Mouse (Mus musculus) hindbrain, embryonic 16.5 days (tissue): ENCODE measurements around the gene Cacna2d3. TPM values are rescaled to one million over a fixed set of nuclear protein-coding genes. Genes with fewer than 3 reads are reported as not detected.

Experiments
- ATAC-seq: fragments of 200-750 bp; cut with Nextera tagmentation; 2 replicates; pipeline ENCODE4 v1.8.0; 2017; ENCODE audit warnings: moderate TSS enrichment, moderate library complexity
- H3K27ac ChIP-seq: fragments of 300-500 bp; sonication (generic); 2 replicates; pipeline ENCODE4 v1.5.1; 2014; ENCODE audit warnings: low read depth, mild to moderate bottlenecking, control low read depth, low read length, moderate library complexity
- H3K27me3 ChIP-seq: fragments of 300-500 bp; sonication (generic); replicated peaks from 2 replicates; pipeline ENCODE4 v1.6.1; 2014; ENCODE audit warnings: low read length; ENCODE audit not compliant: control insufficient read depth, insufficient read depth
- H3K36me3 ChIP-seq: fragments of 300-500 bp; sonication (generic); 2 replicates; pipeline ENCODE4 v1.6.1; 2014; ENCODE audit warnings: mild to moderate bottlenecking, low read length, moderate library complexity, mixed read lengths; ENCODE audit not compliant: control insufficient read depth, insufficient read depth
- H3K4me1 ChIP-seq: fragments of 300-500 bp; sonication (generic); 2 replicates; pipeline ENCODE4 v1.6.1; 2014; ENCODE audit warnings: low read depth, low read length; ENCODE audit not compliant: control insufficient read depth, insufficient read depth
- H3K4me2 ChIP-seq: fragments of 300-500 bp; sonication (generic); 2 replicates; pipeline ENCODE4 v1.6.1; 2014; ENCODE audit warnings: mild to moderate bottlenecking, low read length, control low read depth, moderate library complexity
- H3K4me3 ChIP-seq: fragments of 300-500 bp; sonication (generic); 2 replicates; pipeline ENCODE4 v1.5.1; 2014; ENCODE audit warnings: mild to moderate bottlenecking, low read length, control low read depth, moderate library complexity
- H3K9ac ChIP-seq: fragments of 300-500 bp; sonication (generic); 2 replicates; pipeline ENCODE4 v1.6.1; 2014; ENCODE audit warnings: low read depth, mild to moderate bottlenecking, control low read depth, low read length, moderate library complexity
- H3K9me3 ChIP-seq: fragments of 300-500 bp; sonication (generic); 2 replicates; pipeline ENCODE4 v1.6.1; 2014; ENCODE audit warnings: mild to moderate bottlenecking, low read length, moderate library complexity; ENCODE audit not compliant: control insufficient read depth
- WGBS: fragments of 180-500 bp; shearing (Covaris S2); extraction: QIAGEN DNeasy Blood & Tissue Kit; methylation state at CpG from one replicate; pipeline ENCODE4 v1.1.7; 2014; 5-methylcytosine and 5-hydroxymethylcytosine counted together
- polyA plus RNA-seq: library from polyadenylated mRNA; unstranded; fragments of >200 nt; fragmentation: Nextera tagmentation; extraction: Ambion mirVana; gene quantifications from 2 replicates; pipeline ENCODE4 v1.2.1, GENCODE M21; 2015

Cacna2d3 gene
- polyA plus RNA-seq, 1 experiment from 2014 or later: 32.8 TPM

DNA sequence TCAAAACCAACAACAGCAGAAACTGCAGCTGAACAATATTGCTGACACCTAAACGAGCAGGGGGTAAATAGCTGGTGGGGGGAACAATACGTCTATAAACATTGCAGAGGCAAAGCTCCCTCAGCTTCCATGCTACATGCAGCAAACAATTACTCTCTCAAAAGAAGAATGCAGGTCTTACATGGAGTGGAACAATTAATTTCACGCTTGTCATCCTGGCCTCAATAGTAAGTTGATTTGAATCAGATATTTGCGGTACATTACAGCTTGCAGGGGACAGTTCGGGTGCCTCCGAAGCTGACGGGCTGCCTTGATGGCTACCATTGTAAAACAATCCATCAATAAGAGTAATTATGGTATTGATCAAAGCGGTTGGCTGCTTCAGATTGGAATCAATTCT, 122.2 kb downstream of the Cacna2d3 start:
- no peak for ATAC-seq
- WGBS: 23% methylated on average over 8 of the region's 8 CpGs
- Histone ChIP-seq H3K4me1 (no peaks in the 10 kb centered on the region), H3K9ac (no peak overlapping the region), H3K36me3 (no peaks in the 10 kb centered on the region), H3K9me3 (no peaks in the 10 kb centered on the region), H3K27me3 (no peaks in the 10 kb centered on the region), H3K4me3 (no peak overlapping the region), H3K27ac (no peak overlapping the region), H3K4me2 (no peak overlapping the region)

DNA sequence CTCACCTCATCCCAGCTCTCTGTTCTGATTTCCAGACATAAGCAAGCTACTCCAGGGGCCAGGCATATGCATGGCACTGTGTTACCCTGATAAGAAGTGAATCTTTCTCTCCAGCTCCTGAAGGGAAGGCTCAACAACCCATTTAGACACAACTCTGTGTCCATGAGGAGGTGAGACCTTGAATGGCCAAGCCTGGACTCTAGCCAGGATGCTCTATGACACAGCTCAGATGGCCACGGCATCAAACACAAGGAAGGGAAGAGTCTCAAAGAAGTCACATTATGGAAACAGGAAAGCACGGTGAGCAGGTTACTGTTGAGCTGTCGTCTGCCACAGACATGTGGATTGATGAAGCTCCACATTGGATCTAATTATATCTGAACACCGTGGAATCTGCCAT, 128.8 kb downstream of the Cacna2d3 start:
- Histone ChIP-seq H3K9ac (no peak overlapping the region), H3K4me3 (no peak overlapping the region), H3K4me2 (no peak overlapping the region), H3K4me1 (no peaks in the 10 kb centered on the region), H3K36me3 (no peaks in the 10 kb centered on the region), H3K27me3 (no peaks in the 10 kb centered on the region), H3K27ac (no peak overlapping the region), H3K9me3 (no peaks in the 10 kb centered on the region)
- WGBS: 76% methylated on average over 4 of the region's 4 CpGs
- no peak for ATAC-seq

DNA sequence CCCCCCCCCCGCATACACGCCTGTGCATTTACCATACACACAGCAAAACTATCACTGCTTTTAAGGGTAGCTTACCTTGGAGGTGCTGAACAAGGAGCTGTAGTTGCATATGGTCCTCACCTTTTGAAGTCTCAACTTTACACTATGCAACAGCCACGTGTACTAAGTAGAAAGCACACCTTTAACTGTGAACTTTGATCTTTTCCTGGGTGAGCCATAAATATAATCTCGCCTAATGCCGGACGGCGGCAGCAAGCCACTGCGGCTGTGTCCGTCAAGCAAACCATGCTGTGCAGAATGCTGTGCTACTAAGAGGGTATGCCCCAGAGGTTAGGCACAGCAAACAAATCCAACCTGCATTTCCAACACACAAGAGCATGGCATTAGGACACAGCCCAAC, 132.0 kb downstream of the Cacna2d3 start:
- H3K9me3 ChIP-seq: no peaks in the 10 kb centered on the region
- H3K36me3 ChIP-seq: no peaks in the 10 kb centered on the region
- no peaks in the 10 kb centered on the region for H3K4me1 ChIP-seq
- WGBS: 84% methylated on average over 9 of the region's 9 CpGs
- no peak for ATAC-seq
- H3K4me3 ChIP-seq: no peak overlapping the region
- H3K27me3 ChIP-seq: no peaks in the 10 kb centered on the region
- no peak overlapping the region for H3K9ac ChIP-seq
- no peak overlapping the region for H3K27ac ChIP-seq
- H3K4me2 ChIP-seq: no peak overlapping the region

DNA sequence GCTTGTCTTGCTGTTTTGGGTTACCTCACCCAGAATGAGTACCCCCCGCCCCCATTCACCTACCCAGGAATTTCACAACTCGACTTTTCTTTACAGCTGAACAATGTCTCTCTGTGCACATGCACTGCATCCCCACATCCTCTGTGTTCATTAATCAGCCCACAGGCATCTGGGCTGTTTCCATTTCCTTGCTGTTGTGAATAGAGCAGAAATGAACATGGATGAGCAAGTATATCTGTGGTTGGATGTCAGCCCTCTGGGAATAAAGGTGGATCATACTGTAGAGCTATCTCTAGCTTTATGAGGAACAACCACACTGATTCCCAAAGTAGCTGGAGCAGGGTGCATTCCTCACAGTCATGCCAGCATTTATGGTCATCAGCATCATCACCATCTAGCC, 139.7 kb downstream of the Cacna2d3 start:
- Histone ChIP-seq H3K4me3 (no peak overlapping the region), H3K27me3 (no peaks in the 10 kb centered on the region), H3K36me3 (no peaks in the 10 kb centered on the region), H3K9me3 (no peaks in the 10 kb centered on the region), H3K27ac (no peak overlapping the region), H3K4me1 (no peaks in the 10 kb centered on the region), H3K9ac (no peak overlapping the region), H3K4me2 (no peak overlapping the region)
- no peak for ATAC-seq
- 68% methylated on average over 2 of the region's 2 CpGs for WGBS

DNA sequence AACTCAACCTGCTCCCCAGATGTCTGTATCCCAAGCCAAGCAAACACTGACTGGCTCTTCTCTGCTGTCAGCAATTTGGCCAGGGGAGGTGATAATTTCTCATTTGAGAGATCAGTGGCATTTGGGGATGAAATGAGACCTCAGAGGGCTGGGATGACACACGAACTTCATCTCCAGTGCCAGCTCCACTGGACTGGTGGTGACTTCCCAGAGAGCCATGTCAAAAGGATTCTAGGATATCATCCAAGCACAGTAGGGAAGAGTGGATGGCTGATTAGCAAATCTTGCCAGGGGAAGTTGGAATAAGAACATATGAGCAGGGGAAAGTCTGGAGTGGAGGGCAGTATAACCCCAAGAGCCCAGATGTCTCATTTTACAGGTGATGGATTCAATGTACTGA, 143.9 kb downstream of the Cacna2d3 start:
- Histone ChIP-seq H3K4me1 (no peaks in the 10 kb centered on the region), H3K4me3 (no peak overlapping the region), H3K9ac (no peak overlapping the region), H3K4me2 (no peak overlapping the region), H3K9me3 (no peaks in the 10 kb centered on the region), H3K36me3 (no peaks in the 10 kb centered on the region), H3K27me3 (no peaks in the 10 kb centered on the region), H3K27ac (no peak overlapping the region)
- ATAC-seq: peak; percentile 48; the same call in 1 of the 2 replicates
- 65% methylated on average over 1 of the region's 1 CpGs for whole genome bisulfite sequencing

DNA sequence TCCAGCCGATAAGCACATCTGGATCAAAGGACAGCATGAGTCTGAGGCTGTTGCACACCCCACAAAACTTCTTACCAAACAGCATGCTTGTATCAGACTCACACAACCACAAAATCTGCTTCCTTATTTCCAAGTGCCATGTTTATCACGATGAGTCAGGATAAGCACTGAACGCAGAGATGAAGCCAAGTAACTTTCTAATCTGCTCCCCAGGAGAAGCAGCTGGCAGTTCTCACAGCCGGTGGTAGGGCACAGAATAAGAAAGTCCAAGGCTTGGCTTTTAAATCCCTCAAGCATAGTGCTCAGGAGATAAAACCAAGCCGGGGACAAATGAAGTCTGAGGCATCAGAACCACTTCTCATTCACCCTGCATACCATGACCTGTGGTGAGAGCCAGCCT, 146.1 kb downstream of the Cacna2d3 start:
- H3K27ac ChIP-seq: no peak overlapping the region
- H3K9ac ChIP-seq: no peak overlapping the region
- H3K4me2 ChIP-seq: no peak overlapping the region
- no peaks in the 10 kb centered on the region for H3K36me3 ChIP-seq
- no peak overlapping the region for H3K4me3 ChIP-seq
- H3K27me3 ChIP-seq: no peaks in the 10 kb centered on the region
- WGBS: 68% methylated on average over 5 of the region's 5 CpGs
- no peak for ATAC-seq
- H3K9me3 ChIP-seq: no peaks in the 10 kb centered on the region
- H3K4me1 ChIP-seq: no peaks in the 10 kb centered on the region

DNA sequence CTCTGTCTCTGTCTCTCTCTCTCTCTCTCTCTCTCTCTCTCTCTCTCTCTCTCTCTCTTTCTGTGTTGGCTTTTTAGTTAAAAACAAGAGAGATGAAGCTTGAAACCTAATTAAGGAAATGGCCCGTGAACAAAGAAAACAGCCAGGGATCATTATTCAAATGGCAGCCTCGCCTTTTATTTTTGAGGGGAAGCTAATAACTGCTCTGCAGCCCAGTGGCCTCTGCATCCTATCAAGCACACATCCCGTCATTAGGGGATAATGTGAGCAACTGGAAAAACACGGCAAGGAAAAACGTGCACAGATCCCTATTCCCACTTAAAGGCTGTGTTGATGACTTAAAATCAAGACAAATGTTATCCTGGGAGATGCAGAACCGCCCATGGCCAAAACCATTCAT, 159.0 kb downstream of the Cacna2d3 start:
- ATAC-seq: no peak
- Histone ChIP-seq H3K4me1 (0 out of 2 replicates have a peak, but pooled peaks cover 2% of the 10 kb centered on the region), H3K9me3 (no peaks in the 10 kb centered on the region), H3K27ac (no peak overlapping the region), H3K9ac (no peak overlapping the region), H3K4me3 (no peak overlapping the region), H3K36me3 (no peaks in the 10 kb centered on the region), H3K4me2 (no peak overlapping the region), H3K27me3 (no peaks in the 10 kb centered on the region)
- 28% methylated on average over 6 of the region's 6 CpGs for WGBS

DNA sequence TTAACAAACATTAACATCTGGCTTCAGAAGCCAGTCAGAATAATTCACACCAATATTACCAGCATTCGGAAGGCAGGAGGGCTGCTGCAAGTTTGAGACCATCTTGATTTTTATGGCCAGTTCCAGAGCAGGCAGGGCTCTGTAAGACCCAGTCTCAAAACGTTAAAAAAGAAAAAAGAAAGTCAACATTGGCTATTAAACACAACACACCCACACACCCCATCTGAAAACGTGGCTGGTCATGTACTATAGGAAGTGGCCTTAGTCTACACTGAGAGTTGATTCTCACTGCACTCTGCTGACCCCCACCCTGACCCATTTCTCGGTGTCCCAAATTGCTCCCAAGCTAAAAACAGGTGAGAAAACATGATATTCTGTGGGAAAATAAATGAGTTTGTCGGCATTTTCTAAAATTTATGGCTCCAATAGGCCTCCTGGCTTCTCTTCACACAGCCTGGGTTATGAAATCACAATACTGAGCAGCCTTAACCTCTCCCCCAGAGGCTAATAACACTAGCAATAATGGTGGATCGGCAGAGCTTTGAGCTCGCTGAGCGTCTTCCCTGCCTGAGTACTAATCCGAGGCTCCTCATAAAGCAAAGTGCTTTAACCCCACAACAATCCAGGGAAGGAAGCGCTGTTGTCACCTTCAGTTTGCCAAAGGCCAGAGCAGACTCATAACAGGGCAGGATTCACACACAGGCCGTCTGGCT, 160.4 kb downstream of the Cacna2d3 start:
- 0 out of 2 replicates have a peak, but pooled peaks cover 2% of the 10 kb centered on the region for H3K4me1 ChIP-seq
- no peak for ATAC-seq
- 69% methylated on average over 11 of the region's 11 CpGs for WGBS
- H3K36me3 ChIP-seq: no peaks in the 10 kb centered on the region
- H3K9ac ChIP-seq: no peak overlapping the region
- H3K4me3 ChIP-seq: no peak overlapping the region
- H3K4me2 ChIP-seq: no peak overlapping the region
- H3K27me3 ChIP-seq: no peaks in the 10 kb centered on the region
- H3K27ac ChIP-seq: no peak overlapping the region
- H3K9me3 ChIP-seq: no peaks in the 10 kb centered on the region

DNA sequence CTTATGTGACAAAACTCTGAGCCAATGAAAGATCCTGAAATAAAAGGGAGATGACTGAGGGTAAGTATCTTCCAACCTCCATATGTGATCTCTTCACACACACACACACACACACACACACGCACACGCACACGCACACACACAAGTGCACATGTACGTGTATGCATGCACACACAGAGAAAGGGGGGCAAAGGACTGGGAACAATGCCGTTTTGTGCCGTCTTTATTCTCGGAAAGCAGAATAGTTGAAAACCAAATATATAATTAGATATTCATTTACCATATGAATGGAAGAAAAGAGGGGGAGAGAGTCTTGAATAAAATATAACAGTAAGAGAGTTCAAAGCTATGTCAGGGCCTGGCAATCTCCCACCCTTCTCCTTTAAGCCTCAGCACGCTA, 163.2 kb downstream of the Cacna2d3 start:
- no peaks in the 10 kb centered on the region for H3K27me3 ChIP-seq
- no peak overlapping the region for H3K27ac ChIP-seq
- WGBS: 82% methylated on average over 8 of the region's 8 CpGs
- ATAC-seq: no peak
- no peak overlapping the region for H3K9ac ChIP-seq
- no peaks in the 10 kb centered on the region for H3K9me3 ChIP-seq
- no peak overlapping the region for H3K4me2 ChIP-seq
- no peaks in the 10 kb centered on the region for H3K36me3 ChIP-seq
- H3K4me1 ChIP-seq: 0 out of 2 replicates have a peak, but pooled peaks cover 2% of the 10 kb centered on the region
- no peak overlapping the region for H3K4me3 ChIP-seq
